8 mouse cellular contexts compared by ENCODE assay signal in genomic region chr16:96467445-96467844, GRCm38 (mm10). TPM values are rescaled to one million over a fixed set of nuclear protein-coding genes. Genes with fewer than 3 reads are reported as not detected.
A peak's percentile ranks its signal among the peaks of the same experiment; 100 is the strongest.
DNase-seq lines count a peak whose midpoint lies in the region; ATAC-seq and TF ChIP-seq lines count a peak whose summit lies in the region.

Gene Pcp4 (plus strand): TSS chr16:96467606.

- H3K27ac ChIP-seq in heart, adult 2 months: no peak within 1 kb of the TSS
- H3K27ac ChIP-seq in kidney, embryonic 14.5 days (ENCODE audit: low read depth, low read length): no peak within 1 kb of the TSS
- no peak within 1 kb of the TSS for H3K27ac ChIP-seq in limb, embryonic 13.5 days
- no peak within 1 kb of the TSS for H3K27ac ChIP-seq in neural tube, embryonic 11.5 days (ENCODE audit: low read depth, low read length)
- H3K27ac ChIP-seq in stomach, embryonic 15.5 days: no peak within 1 kb of the TSS

- intact Hi-C loops in heart, adult 2 months (cut with DNase I): loop anchor here (1.0 kb wide), 2 partner anchors 143 to 204 kb away; no protein-coding TSS in a partner anchor
- intact Hi-C loops in heart, postnatal 25 days (cut with DNase I): loop anchor here (1.0 kb wide), 2 partner anchors 143 to 204 kb away; no protein-coding TSS in a partner anchor

- H3K4me1 ChIP-seq in heart, adult 2 months (ENCODE audit: control insufficient read depth, insufficient read depth, low read length): no peaks in the 10 kb centered on the region
- 0 out of 2 replicates have a peak, but pooled peaks cover 9% of the 10 kb centered on the region for H3K4me1 ChIP-seq in kidney, embryonic 14.5 days (ENCODE audit: control insufficient read depth, insufficient read depth, low read length)
- peaks cover 11% of the 10 kb centered on the region for H3K4me1 ChIP-seq in limb, embryonic 13.5 days
- no peaks in the 10 kb centered on the region for H3K4me1 ChIP-seq in neural tube, embryonic 11.5 days (ENCODE audit: control insufficient read depth, insufficient read depth, low read length)
- 0 out of 2 replicates have a peak, but pooled peaks cover 3% of the 10 kb centered on the region for H3K4me1 ChIP-seq in stomach, embryonic 15.5 days

- no peaks in the 10 kb centered on the region for H3K27me3 ChIP-seq in heart, adult 2 months (ENCODE audit: control insufficient read depth, insufficient read depth, low read length)
- H3K27me3 ChIP-seq in kidney, embryonic 14.5 days (ENCODE audit: control insufficient read depth, insufficient read depth, low read length): no peaks in the 10 kb centered on the region
- peaks cover 14% of the 10 kb centered on the region for H3K27me3 ChIP-seq in limb, embryonic 13.5 days
- H3K27me3 ChIP-seq in neural tube, embryonic 11.5 days (ENCODE audit: control insufficient read depth, insufficient read depth, low read length): no peaks in the 10 kb centered on the region
- H3K27me3 ChIP-seq in stomach, embryonic 15.5 days (replicated peaks): no peaks in the 10 kb centered on the region

- H3K36me3 ChIP-seq in heart, adult 2 months (ENCODE audit: control insufficient read depth, insufficient read depth, low read length): no peaks in the 10 kb centered on the region
- H3K36me3 ChIP-seq in kidney, embryonic 14.5 days (ENCODE audit: control insufficient read depth, insufficient read depth, low read length): no peaks in the 10 kb centered on the region
- no peaks in the 10 kb centered on the region for H3K36me3 ChIP-seq in limb, embryonic 13.5 days
- no peaks in the 10 kb centered on the region for H3K36me3 ChIP-seq in neural tube, embryonic 11.5 days (ENCODE audit: control insufficient read depth, insufficient read depth, low read length)
- H3K36me3 ChIP-seq in stomach, embryonic 15.5 days: no peaks in the 10 kb centered on the region

- peak; percentile 51 to 75 for DNase-seq in heart, adult 2 months
- DNase-seq in heart, postnatal 25 days (ENCODE audit: low spot score): no peak
- DNase-seq in embryo, embryonic 11 days: peak; percentile 79
- peak; percentile 11 for DNase-seq in gastrocnemius, postnatal 25 days
- DNase-seq in neural tube, embryonic 11.5 days (ENCODE audit: low spot score): peak; percentile 81

- ATAC-seq in kidney, embryonic 14.5 days (ENCODE audit: low FRiP score, low TSS enrichment): peak; percentile 58; the same call in 1 of the 2 replicates
- peak; percentile 48; the same call in 1 of the 2 replicates for ATAC-seq in limb, embryonic 13.5 days (ENCODE audit: low FRiP score, low read depth)
- ATAC-seq in neural tube, embryonic 11.5 days (ENCODE audit: insufficient read depth, low FRiP score, low TSS enrichment): 0 out of 2 replicates have a peak, but pooled peaks have one; percentile 31
- ATAC-seq in stomach, embryonic 15.5 days (ENCODE audit: insufficient read depth, low FRiP score, low read depth): peak; percentile 58; the same call in 1 of the 2 replicates

- TF ChIP-seq EP300 in heart, adult 2 months (IDR thresholded peaks at IDR 0.05; ENCODE audit: insufficient read depth, low read depth, low read length): 0 out of 2 replicates have a peak, but pooled peaks have one; percentile 49

- WGBS in heart, adult 2 months: 13% methylated on average over 8 of the region's 8 CpGs
- WGBS in kidney, embryonic 14.5 days: 10% methylated on average over 8 of the region's 8 CpGs
- WGBS in limb, embryonic 13.5 days: 12% methylated on average over 8 of the region's 8 CpGs
- 14% methylated on average over 8 of the region's 8 CpGs for WGBS in neural tube, embryonic 11.5 days
- 12% methylated on average over 8 of the region's 8 CpGs for WGBS in stomach, embryonic 15.5 days

- no peaks in the 10 kb centered on the region for H3K79me2 ChIP-seq in heart, adult 2 months (replicated peaks; ENCODE audit: control insufficient read depth, insufficient read depth, low read length)

- TF ChIP-seq POLR2A in heart, adult 2 months (IDR thresholded peaks at IDR 0.05; ENCODE audit: insufficient read depth, low read depth, low read length): no peak

- no peak for TF ChIP-seq CTCF in heart, adult 2 months (IDR thresholded peaks at IDR 0.05)

- H3K9me3 ChIP-seq in kidney, embryonic 14.5 days (ENCODE audit: control insufficient read depth, low read length): no peaks in the 10 kb centered on the region
- H3K9me3 ChIP-seq in limb, embryonic 13.5 days: no peaks in the 10 kb centered on the region
- no peaks in the 10 kb centered on the region for H3K9me3 ChIP-seq in neural tube, embryonic 11.5 days (ENCODE audit: control insufficient read depth, low read length)
- no peaks in the 10 kb centered on the region for H3K9me3 ChIP-seq in stomach, embryonic 15.5 days

- H3K9ac ChIP-seq in heart, adult 2 months (ENCODE audit: low read depth, low read length): no peak within 1 kb of the TSS
- no peak within 1 kb of the TSS for H3K9ac ChIP-seq in kidney, embryonic 14.5 days (ENCODE audit: low read depth, low read length)
- no peak within 1 kb of the TSS for H3K9ac ChIP-seq in limb, embryonic 13.5 days
- H3K9ac ChIP-seq in neural tube, embryonic 11.5 days (ENCODE audit: low read length): no peak within 1 kb of the TSS
- no peak within 1 kb of the TSS for H3K9ac ChIP-seq in stomach, embryonic 15.5 days

- no peak within 1 kb of the TSS for H3K4me3 ChIP-seq in heart, adult 2 months
- H3K4me3 ChIP-seq in kidney, embryonic 14.5 days (ENCODE audit: low read length): no peak within 1 kb of the TSS
- no peak within 1 kb of the TSS for H3K4me3 ChIP-seq in limb, embryonic 13.5 days
- H3K4me3 ChIP-seq in neural tube, embryonic 11.5 days (ENCODE audit: low read depth, low read length): no peak within 1 kb of the TSS
- no peak within 1 kb of the TSS for H3K4me3 ChIP-seq in stomach, embryonic 15.5 days (replicated peaks)

- 0 out of 2 replicates have a peak within 1 kb of the TSS, but pooled peaks have one; percentile 3 for H3K4me2 ChIP-seq in kidney, embryonic 14.5 days (replicated peaks; ENCODE audit: low read depth, low read length)
- no peak within 1 kb of the TSS for H3K4me2 ChIP-seq in limb, embryonic 13.5 days (replicated peaks)
- H3K4me2 ChIP-seq in neural tube, embryonic 11.5 days (ENCODE audit: low read depth): no peak within 1 kb of the TSS
- H3K4me2 ChIP-seq in stomach, embryonic 15.5 days: no peak within 1 kb of the TSS

RNA-seq across cellular contexts. Expression of gene Pcp4, which starts in this region (rescaled TPM):
- total RNA-seq in heart, adult 2 months (2021): 1 to 10 TPM; 2.1 to 3.6 TPM
- polyA plus RNA-seq in heart, adult 2 months (2012; rRNA removed): 0.57 and 2.3 TPM in 2 replicates
- 1 to 10 TPM; 2.0 to 2.8 TPM for total RNA-seq in heart, postnatal 25 days (2021)
- under 1 TPM; 0.46 to 0.94 TPM for total RNA-seq in gastrocnemius, postnatal 25 days (2021)
- polyA plus RNA-seq in kidney, embryonic 14.5 days (2014; fragmentation: Nextera tagmentation; extraction: Ambion mirVana): 80.1 and 94.9 TPM in 2 replicates
- 15.9 and 16.0 TPM in 2 replicates for polyA plus RNA-seq in limb, embryonic 13.5 days (2015; fragmentation: Nextera tagmentation; extraction: Ambion mirVana)
- 24.7 and 26.4 TPM in 2 replicates for polyA plus RNA-seq in neural tube, embryonic 11.5 days (2014; fragmentation: Nextera tagmentation; extraction: Ambion mirVana)
- polyA plus RNA-seq in stomach, embryonic 15.5 days (2015; fragmentation: Nextera tagmentation; extraction: Ambion mirVana): 40.5 and 41.0 TPM in 2 replicates

Comparison
In these comparisons a context has a peak if more than half of its experiments do, and no peak if none do; other contexts are left out.
1. Peak in DNase-seq in gastrocnemius, postnatal 25 days; RNA of the gene not detected or under 1 TPM.